Mouse (Mus musculus) spleen, postnatal 36 days (tissue): Measurements from ENCODE around the gene Ifitm6.
"Not testable (repeated sequence)": the region's sequence is repeated elsewhere in the genome, so short reads cannot be mapped to it uniquely, and the experiment has no call there.

ENCODE experiments used
- DNase-seq, 2 experiments: peaks; one replicate each; pipeline ENCODE4 v3.0.0; 2022; ENCODE audit warnings: low spot score in 2 of 2, mixed read lengths in 1 of 2

The Ifitm6 gene

GRCm38 (mm10) chr7:141017824-141018223 lies at the start of gene Ifitm6:
Ifitm6 (minus strand) TSS chr7:141017924.
- not testable (repeated sequence) for DNase-seq

- no peak for DNase-seq
These were observed 46.9 kb upstream of the Ifitm6 start for GRCm38 (mm10) chr7:141064576-141064975.

GRCm38 (mm10) chr7:141064175-141064574 lies 46.5 kb upstream of the Ifitm6 start:
- DNase-seq, result peak in 1 of 2 experiments; percentile 32

GRCm38 (mm10) chr7:141063353-141063752 lies 45.6 kb upstream of the Ifitm6 start:
- no peak for DNase-seq

- DNase-seq, result no peak
These were observed 44.8 kb upstream of the Ifitm6 start for GRCm38 (mm10) chr7:141062525-141062924.

- no peak for DNase-seq
These were observed 43.6 kb upstream of the Ifitm6 start for GRCm38 (mm10) chr7:141061269-141061692.

GRCm38 (mm10) chr7:141060426-141061242 lies 42.9 kb upstream of the Ifitm6 start, which contains the start of gene B4galnt4:
B4galnt4 (plus strand) TSS chr7:141061104.
- peak in 1 of 2 experiments; percentile 30 for DNase-seq

GRCm38 (mm10) chr7:141059929-141060328 lies 42.2 kb upstream of the Ifitm6 start:
- no peak for DNase-seq

GRCm38 (mm10) chr7:141058601-141059341 lies 41.0 kb upstream of the Ifitm6 start:
- DNase-seq, result no peak

GRCm38 (mm10) chr7:141057541-141057940 lies 39.8 kb upstream of the Ifitm6 start:
- no peak for DNase-seq

GRCm38 (mm10) chr7:141056976-141057375 lies 39.3 kb upstream of the Ifitm6 start:
- no peak for DNase-seq

GRCm38 (mm10) chr7:141055785-141056184 lies 38.1 kb upstream of the Ifitm6 start:
- DNase-seq, result no peak

- no peak for DNase-seq
These were observed 34.7 kb upstream of the Ifitm6 start for GRCm38 (mm10) chr7:141052421-141052820.

GRCm38 (mm10) chr7:141052016-141052415 lies 34.3 kb upstream of the Ifitm6 start:
- DNase-seq, result no peak

GRCm38 (mm10) chr7:141051060-141051685 lies 33.4 kb upstream of the Ifitm6 start:
- no peak for DNase-seq

- DNase-seq, result no peak
These were observed 31.6 kb upstream of the Ifitm6 start for GRCm38 (mm10) chr7:141049326-141049725.

GRCm38 (mm10) chr7:141048226-141049218 lies 30.8 kb upstream of the Ifitm6 start:
- peak; percentile 78 to 86 for DNase-seq

GRCm38 (mm10) chr7:141047581-141048225 lies 30.0 kb upstream of the Ifitm6 start:
- DNase-seq, result peak; percentile 35 to 43

GRCm38 (mm10) chr7:141046931-141047580 lies 29.3 kb upstream of the Ifitm6 start:
- peak in 1 of 2 experiments; percentile 32 for DNase-seq

GRCm38 (mm10) chr7:141042539-141042938 lies 24.8 kb upstream of the Ifitm6 start:
- no peak for DNase-seq
